Mouse (Mus musculus) hindbrain, postnatal 0 days (tissue): ENCODE results near the gene Syngr1. TPM values are rescaled to one million over a fixed set of nuclear protein-coding genes. Genes with fewer than 3 reads are reported as not detected.

Experiments
- ATAC-seq: fragments of 200-750 bp; cut with Nextera tagmentation; 2 replicates; pipeline ENCODE4 v1.8.0; 2017; ENCODE audit warnings: mild to moderate bottlenecking, moderate TSS enrichment, moderate library complexity
- DNase-seq: peaks from one replicate; pipeline ENCODE4 v3.0.0-alpha.2; 2015; ENCODE audit warnings: low spot score
- H3K27ac ChIP-seq: fragments of 300-500 bp; sonication (generic); 2 replicates; pipeline ENCODE4 v1.5.1; 2014; ENCODE audit warnings: mild to moderate bottlenecking
- H3K27me3 ChIP-seq: fragments of 300-500 bp; sonication (generic); 2 replicates; pipeline ENCODE4 v1.6.1; 2014; ENCODE audit warnings: low read length, mixed read lengths; ENCODE audit not compliant: insufficient read depth
- H3K36me3 ChIP-seq: fragments of 300-500 bp; sonication (generic); 2 replicates; pipeline ENCODE4 v1.6.1; 2014; ENCODE audit warnings: low read length, mixed read lengths; ENCODE audit not compliant: insufficient read depth
- H3K4me1 ChIP-seq: fragments of 300-500 bp; sonication (generic); 2 replicates; pipeline ENCODE4 v1.6.1; 2014; ENCODE audit warnings: antibody characterized with exemption, low read length, mixed read lengths; ENCODE audit not compliant: insufficient read depth
- H3K4me2 ChIP-seq: fragments of 300-500 bp; sonication (generic); 2 replicates; pipeline ENCODE4 v1.6.1; 2014; ENCODE audit warnings: low read depth, mild to moderate bottlenecking, low read length, moderate library complexity, mixed read lengths
- H3K4me3 ChIP-seq: fragments of 300-500 bp; sonication (generic); 2 replicates; pipeline ENCODE4 v1.5.1; 2014; ENCODE audit warnings: low read length
- H3K9ac ChIP-seq: fragments of 300-500 bp; sonication (generic); replicated peaks from 2 replicates; pipeline ENCODE4 v1.6.1; 2014; ENCODE audit warnings: mild to moderate bottlenecking, low read length, moderate library complexity, mixed read lengths
- H3K9me3 ChIP-seq: fragments of 300-500 bp; sonication (generic); 2 replicates; pipeline ENCODE4 v1.6.1; 2016; ENCODE audit warnings: low read length, mixed read lengths
- CTCF ChIP-seq: IDR thresholded peaks from 2 replicates; pipeline ENCODE4 v1.5.1; 2016; ENCODE audit warnings: antibody characterized with exemption, control low read depth, low read depth
- WGBS: fragments of 180-500 bp; shearing (Covaris S2); extraction: QIAGEN DNeasy Blood & Tissue Kit; methylation state at CpG from one replicate; pipeline ENCODE4 v1.1.7; 2014; 5-methylcytosine and 5-hydroxymethylcytosine counted together
- polyA plus RNA-seq: library from polyadenylated mRNA; unstranded; fragments of >200 nt; fragmentation: Nextera tagmentation; extraction: Ambion mirVana; gene quantifications from 2 replicates; pipeline ENCODE4 v1.2.1, GENCODE M21; 2015
- total RNA-seq: library from RNA; depleted of rRNA; stranded (reverse); fragments of >200 nt; gene quantifications from 2 replicates; pipeline ENCODE4 v1.2.3, GENCODE M21; 2014

Syngr1 gene
- total and polyA plus RNA-seq, 2 experiments from 2014 or later, result 78.6 to 155 TPM

GRCm38 (mm10) chr15:80137945-80138791 lies 47.0 kb downstream of the Syngr1 start:
- Histone ChIP-seq H3K27ac (peak overlapping the region; percentile 74), H3K4me2 (0 out of 2 replicates have a peak overlapping the region, but pooled peaks have one; percentile 7), H3K4me3 (no peak overlapping the region), H3K9me3 (no peaks in the 10 kb centered on the region), H3K36me3 (0 out of 2 replicates have a peak, but pooled peaks cover 3% of the 10 kb centered on the region), H3K27me3 (no peaks in the 10 kb centered on the region), H3K9ac (0 out of 2 replicates have a peak overlapping the region, but pooled peaks have one; percentile 13), H3K4me1 (peaks cover 15% of the 10 kb centered on the region)
- WGBS, result 43% methylated on average over 17 of the region's 17 CpGs
- DNase-seq, result peak; percentile 36
- ATAC-seq, result peak; percentile 40
- TF ChIP-seq CTCF, result peak; percentile 31

GRCm38 (mm10) chr15:80140302-80140701 lies 49.2 kb downstream of the Syngr1 start:
- DNase-seq, result no peak
- Histone ChIP-seq H3K27ac (no peak overlapping the region), H3K4me2 (no peak overlapping the region), H3K9ac (no peak overlapping the region), H3K4me1 (peaks cover 3% of the 10 kb centered on the region; the same call in 1 of the 2 replicates), H3K27me3 (no peaks in the 10 kb centered on the region), H3K4me3 (no peak overlapping the region), H3K9me3 (no peaks in the 10 kb centered on the region), H3K36me3 (0 out of 2 replicates have a peak, but pooled peaks cover 3% of the 10 kb centered on the region)
- no peak for ATAC-seq
- WGBS, result 95% methylated on average over 2 of the region's 2 CpGs
- no peak for TF ChIP-seq CTCF

- no peak for TF ChIP-seq CTCF
- Histone ChIP-seq H3K36me3 (0 out of 2 replicates have a peak, but pooled peaks cover 3% of the 10 kb centered on the region), H3K4me2 (no peak overlapping the region), H3K27ac (no peak overlapping the region), H3K4me1 (peaks cover 3% of the 10 kb centered on the region; the same call in 1 of the 2 replicates), H3K27me3 (no peaks in the 10 kb centered on the region), H3K4me3 (no peak overlapping the region), H3K9ac (no peak overlapping the region), H3K9me3 (no peaks in the 10 kb centered on the region)
- ATAC-seq (no peak), DNase-seq (no peak)
- WGBS, result 98% methylated on average over 3 of the region's 3 CpGs
Measured at GRCm38 (mm10) chr15:80140878-80141277, 49.7 kb downstream of the Syngr1 start.

- Histone ChIP-seq H3K9me3 (no peaks in the 10 kb centered on the region), H3K4me3 (no peak overlapping the region), H3K36me3 (0 out of 2 replicates have a peak, but pooled peaks cover 3% of the 10 kb centered on the region), H3K4me1 (peaks cover 3% of the 10 kb centered on the region; the same call in 1 of the 2 replicates), H3K9ac (no peak overlapping the region), H3K27ac (no peak overlapping the region), H3K4me2 (no peak overlapping the region), H3K27me3 (no peaks in the 10 kb centered on the region)
- WGBS, result 95% methylated on average over 3 of the region's 3 CpGs
- TF ChIP-seq CTCF, result peak; percentile 46
- ATAC-seq (no peak), DNase-seq (no peak)
Measured at GRCm38 (mm10) chr15:80142130-80142529, 51.0 kb downstream of the Syngr1 start.

GRCm38 (mm10) chr15:80143760-80144159 lies 52.6 kb downstream of the Syngr1 start:
- Histone ChIP-seq H3K27me3 (no peaks in the 10 kb centered on the region), H3K9me3 (no peaks in the 10 kb centered on the region), H3K4me2 (no peak overlapping the region), H3K4me1 (no peaks in the 10 kb centered on the region), H3K27ac (no peak overlapping the region), H3K9ac (no peak overlapping the region), H3K4me3 (no peak overlapping the region), H3K36me3 (0 out of 2 replicates have a peak, but pooled peaks cover 5% of the 10 kb centered on the region)
- WGBS, result 93% methylated on average over 6 of the region's 6 CpGs
- DNase-seq (no peak), ATAC-seq (no peak)
- TF ChIP-seq CTCF, result no peak

GRCm38 (mm10) chr15:80145397-80145796 lies 54.3 kb downstream of the Syngr1 start:
- peaks cover 18% of the 10 kb centered on the region; the same call in 1 of the 2 replicates for H3K36me3 ChIP-seq
- H3K9me3 ChIP-seq, result no peaks in the 10 kb centered on the region
- no peak overlapping the region for H3K27ac ChIP-seq
- DNase-seq, result no peak
- ATAC-seq, result no peak
- no peaks in the 10 kb centered on the region for H3K27me3 ChIP-seq
- H3K4me2 ChIP-seq, result no peak overlapping the region
- no peaks in the 10 kb centered on the region for H3K4me1 ChIP-seq
- 90% methylated on average over 5 of the region's 5 CpGs for WGBS
- no peak overlapping the region for H3K9ac ChIP-seq
- no peak for TF ChIP-seq CTCF
- no peak overlapping the region for H3K4me3 ChIP-seq

- WGBS, result 68% methylated on average over 6 of the region's 6 CpGs
- Histone ChIP-seq H3K9me3 (no peaks in the 10 kb centered on the region), H3K4me2 (no peak overlapping the region), H3K4me1 (no peaks in the 10 kb centered on the region), H3K4me3 (no peak overlapping the region), H3K27me3 (no peaks in the 10 kb centered on the region), H3K9ac (no peak overlapping the region), H3K36me3 (peaks cover 17% of the 10 kb centered on the region; the same call in 1 of the 2 replicates), H3K27ac (no peak overlapping the region)
- no peak for TF ChIP-seq CTCF
- no peak for ATAC-seq
- DNase-seq, result no peak
Measured at GRCm38 (mm10) chr15:80146153-80146552, 55.0 kb downstream of the Syngr1 start.
